Mouse (Mus musculus) stomach, postnatal 0 days (tissue): ENCODE results near the gene Prkab1. TPM values are rescaled to one million over a fixed set of nuclear protein-coding genes. Genes with fewer than 3 reads are reported as not detected.

Experiments
- ATAC-seq: fragments of 200-750 bp; cut with Nextera tagmentation; 2 replicates; pipeline ENCODE4 v1.8.0; 2017; ENCODE audit not compliant: low FRiP score, low TSS enrichment
- DNase-seq: peaks from one replicate; pipeline ENCODE4 v3.0.0-alpha.2; 2016; ENCODE audit warnings: low spot score
- H3K27ac ChIP-seq: fragments of 300-500 bp; sonication (generic); replicated peaks from 2 replicates; pipeline ENCODE4 v1.5.1; 2014; ENCODE audit warnings: mild to moderate bottlenecking, control low read depth
- H3K27me3 ChIP-seq: fragments of 300-500 bp; sonication (generic); 2 replicates; pipeline ENCODE4 v1.6.1; 2014; ENCODE audit warnings: low read length; ENCODE audit not compliant: control insufficient read depth, insufficient read depth
- H3K36me3 ChIP-seq: fragments of 300-500 bp; sonication (generic); 2 replicates; pipeline ENCODE4 v1.6.1; 2014; ENCODE audit warnings: low read length, mixed read lengths; ENCODE audit not compliant: control insufficient read depth, insufficient read depth
- H3K4me1 ChIP-seq: fragments of 300-500 bp; sonication (generic); replicated peaks from 2 replicates; pipeline ENCODE4 v1.6.1; 2014; ENCODE audit warnings: antibody characterized with exemption; ENCODE audit not compliant: control insufficient read depth, insufficient read depth
- H3K4me2 ChIP-seq: fragments of 300-500 bp; sonication (generic); replicated peaks from 2 replicates; pipeline ENCODE4 v1.6.1; 2014; ENCODE audit warnings: low read depth, mild to moderate bottlenecking, control low read depth, moderate library complexity
- H3K4me3 ChIP-seq: fragments of 300-500 bp; sonication (generic); 2 replicates; pipeline ENCODE4 v1.5.1; 2014; ENCODE audit warnings: low read depth, low read length, control low read depth
- H3K9ac ChIP-seq: fragments of 300-500 bp; sonication (generic); 2 replicates; pipeline ENCODE4 v1.6.1; 2014; ENCODE audit warnings: mild to moderate bottlenecking, low read length, control low read depth, mixed read lengths
- H3K9me3 ChIP-seq: fragments of 300-500 bp; sonication (generic); 2 replicates; pipeline ENCODE4 v1.6.1; 2016; ENCODE audit warnings: low read length; ENCODE audit not compliant: control insufficient read depth
- CTCF ChIP-seq: IDR thresholded peaks from 2 replicates; pipeline ENCODE4 v1.5.1; 2016; ENCODE audit warnings: antibody characterized with exemption, low read depth, mild to moderate bottlenecking, moderate library complexity
- EP300 ChIP-seq: optimal IDR thresholded peaks from 2 replicates; pipeline ENCODE3; 2016; ENCODE audit warnings: antibody characterized with exemption
- WGBS: fragments of 180-500 bp; shearing (Covaris S2); extraction: QIAGEN DNeasy Blood & Tissue Kit; methylation state at CpG from one replicate; pipeline ENCODE4 v1.1.7; 2014; 5-methylcytosine and 5-hydroxymethylcytosine counted together
- polyA plus RNA-seq: library from polyadenylated mRNA; unstranded; fragments of >200 nt; fragmentation: Nextera tagmentation; extraction: Ambion mirVana; gene quantifications from 2 replicates; pipeline ENCODE4 v1.2.1, GENCODE M21; 2015

Prkab1 gene
- polyA plus RNA-seq, 1 experiment from 2014 or later = 56.6 TPM

GRCm38 (mm10) chr5:116018196-116018595, 6.1 kb downstream of the Prkab1 start:
- Histone ChIP-seq H3K9me3 (no peaks in the 10 kb centered on the region), H3K9ac (no peak overlapping the region), H3K27ac (no peak overlapping the region), H3K27me3 (no peaks in the 10 kb centered on the region), H3K4me3 (no peak overlapping the region), H3K4me2 (no peak overlapping the region), H3K4me1 (no peaks in the 10 kb centered on the region), H3K36me3 (peaks cover 55% of the 10 kb centered on the region)
- DNase-seq (no peak), ATAC-seq (no peak)
- no peak for TF ChIP-seq CTCF
- WGBS = 88% methylated on average over 9 of the region's 9 CpGs

- no peak for TF ChIP-seq CTCF
- no peak for TF ChIP-seq EP300
- H3K27ac ChIP-seq = no peak overlapping the region
- H3K36me3 ChIP-seq = peaks cover 55% of the 10 kb centered on the region
- no peaks in the 10 kb centered on the region for H3K27me3 ChIP-seq
- H3K4me2 ChIP-seq = no peak overlapping the region
- H3K9me3 ChIP-seq = no peaks in the 10 kb centered on the region
- 89% methylated on average over 8 of the region's 8 CpGs for WGBS
- H3K9ac ChIP-seq = no peak overlapping the region
- H3K4me1 ChIP-seq = no peaks in the 10 kb centered on the region
- H3K4me3 ChIP-seq = no peak overlapping the region
- no peak for ATAC-seq
- no peak for DNase-seq
Observed at GRCm38 (mm10) chr5:116017391-116017790, 6.9 kb downstream of the Prkab1 start.

GRCm38 (mm10) chr5:116016542-116016941, 7.8 kb downstream of the Prkab1 start:
- no peaks in the 10 kb centered on the region for H3K4me1 ChIP-seq
- 89% methylated on average over 5 of the region's 5 CpGs for WGBS
- no peaks in the 10 kb centered on the region for H3K27me3 ChIP-seq
- no peaks in the 10 kb centered on the region for H3K9me3 ChIP-seq
- TF ChIP-seq EP300 = no peak
- TF ChIP-seq CTCF = no peak
- ATAC-seq = no peak
- no peak overlapping the region for H3K27ac ChIP-seq
- H3K4me3 ChIP-seq = no peak overlapping the region
- H3K9ac ChIP-seq = no peak overlapping the region
- H3K4me2 ChIP-seq = no peak overlapping the region
- DNase-seq = no peak
- H3K36me3 ChIP-seq = peaks cover 55% of the 10 kb centered on the region

- no peaks in the 10 kb centered on the region for H3K4me1 ChIP-seq
- no peak overlapping the region for H3K4me3 ChIP-seq
- no peak overlapping the region for H3K27ac ChIP-seq
- H3K4me2 ChIP-seq = no peak overlapping the region
- ATAC-seq (no peak), DNase-seq (no peak)
- H3K36me3 ChIP-seq = peaks cover 42% of the 10 kb centered on the region
- no peaks in the 10 kb centered on the region for H3K27me3 ChIP-seq
- TF ChIP-seq CTCF (no peak), EP300 (no peak)
- H3K9ac ChIP-seq = no peak overlapping the region
- WGBS = 91% methylated on average over 11 of the region's 11 CpGs
- no peaks in the 10 kb centered on the region for H3K9me3 ChIP-seq
Observed at GRCm38 (mm10) chr5:116014237-116014636, 10.1 kb downstream of the Prkab1 start.

GRCm38 (mm10) chr5:116013821-116014220, 10.5 kb downstream of the Prkab1 start:
- H3K36me3 ChIP-seq = peaks cover 39% of the 10 kb centered on the region
- ATAC-seq (no peak), DNase-seq (no peak)
- no peak overlapping the region for H3K27ac ChIP-seq
- no peak overlapping the region for H3K4me2 ChIP-seq
- TF ChIP-seq EP300 = no peak
- no peak for TF ChIP-seq CTCF
- H3K9ac ChIP-seq = no peak overlapping the region
- WGBS = 81% methylated on average over 8 of the region's 8 CpGs
- H3K4me3 ChIP-seq = no peak overlapping the region
- no peaks in the 10 kb centered on the region for H3K27me3 ChIP-seq
- no peaks in the 10 kb centered on the region for H3K9me3 ChIP-seq
- H3K4me1 ChIP-seq = no peaks in the 10 kb centered on the region

- no peak overlapping the region for H3K4me2 ChIP-seq
- no peaks in the 10 kb centered on the region for H3K9me3 ChIP-seq
- H3K27ac ChIP-seq = no peak overlapping the region
- H3K4me1 ChIP-seq = no peaks in the 10 kb centered on the region
- peaks cover 29% of the 10 kb centered on the region for H3K36me3 ChIP-seq
- DNase-seq (no peak), ATAC-seq (no peak)
- WGBS = 91% methylated on average over 7 of the region's 7 CpGs
- H3K4me3 ChIP-seq = no peak overlapping the region
- H3K9ac ChIP-seq = no peak overlapping the region
- no peaks in the 10 kb centered on the region for H3K27me3 ChIP-seq
- TF ChIP-seq CTCF = no peak
- TF ChIP-seq EP300 = no peak
Observed at GRCm38 (mm10) chr5:116012503-116012902, 11.8 kb downstream of the Prkab1 start.
